Mouse (Mus musculus): ENCODE data around the gene Zfp526. TPM values are rescaled to one million over a fixed set of nuclear protein-coding genes. Genes with fewer than 3 reads are reported as not detected.

The Zfp526 gene
- polyA plus RNA-seq (2012; rRNA removed): 9.4 and 9.7 TPM in 2 replicates

GRCm38 (mm10) chr7:25221102-25221883 is at the start of gene Zfp526:
Zfp526 (plus strand) TSS chr7:25221425.

GRCm38 (mm10) chr7:25179606-25180161 is 41.5 kb upstream of the Zfp526 start, which contains the start of gene Pou2f2:
Pou2f2 (minus strand) TSS chr7:25179726.

GRCm38 (mm10) chr7:25220457-25221101 is 646 bp upstream of the Zfp526 start, which contains the start of gene Dedd2:
Dedd2 (minus strand) TSS chr7:25220615.

GRCm38 (mm10) chr7:25237249-25238014 is 16.2 kb downstream of the Zfp526 start, which contains the start of gene Gsk3a:
Gsk3a (minus strand) TSS chr7:25237851.

GRCm38 (mm10) chr7:25250141-25250972 is 29.1 kb downstream of the Zfp526 start, which contains the start of gene Erf:
Erf (minus strand) TSS chr7:25250761.

GRCm38 (mm10) chr7:25267301-25267750 is 46.1 kb downstream of the Zfp526 start, which contains the start of gene Cic:
Cic (plus strand) TSS chr7:25267704.

Other genes with a start within 250 kb of the Zfp526 start
- 86.6 and 98.9 TPM in 2 replicates for gene Rabac1, start 248.7 kb upstream of the Zfp526 start, polyA plus RNA-seq (2012; rRNA removed)
- gene Atp1a3, start 215.5 kb upstream of the Zfp526 start, polyA plus RNA-seq (2012; rRNA removed): 29.8 and 30.4 TPM in 2 replicates
- gene Grik5, start 149.1 kb upstream of the Zfp526 start, polyA plus RNA-seq (2012; rRNA removed): 71.4 and 73.3 TPM in 2 replicates
- 27.9 and 30.8 TPM in 2 replicates for gene Zfp574, start 148.9 kb upstream of the Zfp526 start, polyA plus RNA-seq (2012; rRNA removed)
- gene Pou2f2, start 41.7 kb upstream of the Zfp526 start, polyA plus RNA-seq (2012; rRNA removed): 21.3 and 25.0 TPM in 2 replicates
- gene Dedd2, start 810 bp upstream of the Zfp526 start, polyA plus RNA-seq (2012; rRNA removed): 11.0 and 15.1 TPM in 2 replicates
- 105 and 132 TPM in 2 replicates for gene Gsk3a, start 16.4 kb downstream of the Zfp526 start, polyA plus RNA-seq (2012; rRNA removed)
- 39.9 and 44.0 TPM in 2 replicates for gene Erf, start 29.3 kb downstream of the Zfp526 start, polyA plus RNA-seq (2012; rRNA removed)
- 107 and 115 TPM in 2 replicates for gene Cic, start 46.3 kb downstream of the Zfp526 start, polyA plus RNA-seq (2012; rRNA removed)
- 263 and 326 TPM in 2 replicates for gene Pafah1b3, start 76.6 kb downstream of the Zfp526 start, polyA plus RNA-seq (2012; rRNA removed)
- gene Prr19, start 80.0 kb downstream of the Zfp526 start, polyA plus RNA-seq (2012; rRNA removed): 0.59 and 1.0 TPM in 2 replicates
- 21.0 and 33.4 TPM in 2 replicates for gene Tmem145, start 84.7 kb downstream of the Zfp526 start, polyA plus RNA-seq (2012; rRNA removed)
- 36.0 and 37.9 TPM in 2 replicates for gene Megf8, start 95.7 kb downstream of the Zfp526 start, polyA plus RNA-seq (2012; rRNA removed)
- gene Cnfn, start 148.3 kb downstream of the Zfp526 start, polyA plus RNA-seq (2012; rRNA removed): not detected in 2 replicates
- 4.6 and 7.7 TPM in 2 replicates for gene Lipe, start 177.3 kb downstream of the Zfp526 start, polyA plus RNA-seq (2012; rRNA removed)
- not detected in 2 replicates for gene Cxcl17, start 191.5 kb downstream of the Zfp526 start, polyA plus RNA-seq (2012; rRNA removed)